Mouse (Mus musculus): ENCODE measurements around the gene Meox1. TPM values are rescaled to one million over a fixed set of nuclear protein-coding genes. Genes with fewer than 3 reads are reported as not detected.

Meox1 gene
- 5.2 and 5.6 TPM in 2 replicates for polyA plus RNA-seq (2014; fragmentation: Nextera tagmentation; extraction: Ambion mirVana)

- peaks cover 34% of the 10 kb centered on the region for H3K4me1 ChIP-seq (ENCODE audit: control insufficient read depth, insufficient read depth, low read length)
- H3K9me3 ChIP-seq (ENCODE audit: control insufficient read depth, low read depth, low read length), result no peaks in the 10 kb centered on the region
- H3K27me3 ChIP-seq (ENCODE audit: control insufficient read depth, insufficient read depth, low read length), result no peaks in the 10 kb centered on the region
- H3K4me2 ChIP-seq (replicated peaks; ENCODE audit: low read depth, low read length), result peak within 1 kb of the TSS; percentile 26
- H3K4me3 ChIP-seq (ENCODE audit: low read depth, low read length), result no peak within 1 kb of the TSS
- no peak within 1 kb of the TSS for H3K9ac ChIP-seq (replicated peaks; ENCODE audit: low read depth, low read length)
- ATAC-seq (ENCODE audit: insufficient number of reproducible peaks, insufficient read depth, low FRiP score, low read depth), result no peak
- H3K27ac ChIP-seq (ENCODE audit: low read length), result no peak within 1 kb of the TSS
- WGBS, result 6% methylated on average over 11 of the region's 11 CpGs
- no peaks in the 10 kb centered on the region for H3K36me3 ChIP-seq (ENCODE audit: control insufficient read depth, insufficient read depth, low read length)
Observed at GRCm38 (mm10) chr11:101894204-101894603, at the start of gene Meox1. Gene Meox1, minus strand, starts transcription at chr11:101894374.

GRCm38 (mm10) chr11:101943055-101943454 is 48.9 kb upstream of the Meox1 start:
- Histone ChIP-seq H3K27ac (ENCODE audit: low read length) (no peak overlapping the region), H3K4me3 (ENCODE audit: low read depth, low read length) (no peak overlapping the region), H3K9me3 (ENCODE audit: control insufficient read depth, low read depth, low read length) (no peaks in the 10 kb centered on the region), H3K9ac (replicated peaks; ENCODE audit: low read depth, low read length) (no peak overlapping the region), H3K27me3 (ENCODE audit: control insufficient read depth, insufficient read depth, low read length) (no peaks in the 10 kb centered on the region), H3K4me2 (replicated peaks; ENCODE audit: low read depth, low read length) (no peak overlapping the region), H3K36me3 (ENCODE audit: control insufficient read depth, insufficient read depth, low read length) (no peaks in the 10 kb centered on the region), H3K4me1 (ENCODE audit: control insufficient read depth, insufficient read depth, low read length) (no peaks in the 10 kb centered on the region)
- ATAC-seq (ENCODE audit: insufficient number of reproducible peaks, insufficient read depth, low FRiP score, low read depth), result no peak
- 49% methylated on average over 3 of the region's 3 CpGs for WGBS

- ATAC-seq (ENCODE audit: insufficient number of reproducible peaks, insufficient read depth, low FRiP score, low read depth), result 0 out of 2 replicates have a peak, but pooled peaks have one; percentile 37
- no peaks in the 10 kb centered on the region for H3K27me3 ChIP-seq (ENCODE audit: control insufficient read depth, insufficient read depth, low read length)
- WGBS, result 1% methylated on average over 32 of the region's 32 CpGs
- peak overlapping the region; percentile 28 for H3K9ac ChIP-seq (replicated peaks; ENCODE audit: low read depth, low read length)
- H3K4me3 ChIP-seq (ENCODE audit: low read depth, low read length), result peak overlapping the region; percentile 30
- H3K27ac ChIP-seq (ENCODE audit: low read length), result no peak overlapping the region
- no peaks in the 10 kb centered on the region for H3K36me3 ChIP-seq (ENCODE audit: control insufficient read depth, insufficient read depth, low read length)
- H3K9me3 ChIP-seq (ENCODE audit: control insufficient read depth, low read depth, low read length), result no peaks in the 10 kb centered on the region
- peak overlapping the region; percentile 80 for H3K4me2 ChIP-seq (replicated peaks; ENCODE audit: low read depth, low read length)
- H3K4me1 ChIP-seq (ENCODE audit: control insufficient read depth, insufficient read depth, low read length), result no peaks in the 10 kb centered on the region
Observed at GRCm38 (mm10) chr11:101937108-101937507, 42.9 kb upstream of the Meox1 start.

GRCm38 (mm10) chr11:101936421-101936820 is 42.2 kb upstream of the Meox1 start:
- no peak overlapping the region for H3K4me2 ChIP-seq (replicated peaks; ENCODE audit: low read depth, low read length)
- H3K9ac ChIP-seq (replicated peaks; ENCODE audit: low read depth, low read length), result no peak overlapping the region

DNA sequence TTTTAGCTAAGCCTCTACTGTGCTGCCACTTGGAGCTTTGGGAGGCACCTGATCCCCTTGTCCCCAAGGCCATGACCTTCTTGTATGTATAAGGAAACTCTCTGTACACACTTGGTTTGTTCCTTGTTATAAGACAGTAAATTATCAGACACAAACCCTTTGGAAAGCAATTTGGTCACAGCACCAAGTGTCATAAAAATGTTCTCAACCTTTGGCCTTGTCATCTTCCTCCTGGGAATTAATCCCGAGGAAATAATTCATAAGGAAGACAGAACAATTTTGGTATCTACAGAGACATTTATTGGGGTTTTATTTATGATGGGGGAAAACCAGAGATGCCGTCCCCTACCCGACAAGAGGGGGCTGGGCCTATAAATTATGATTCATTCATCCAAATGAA is 41.6 kb upstream of the Meox1 start:
- H3K36me3 ChIP-seq (ENCODE audit: control insufficient read depth, insufficient read depth, low read length), result no peaks in the 10 kb centered on the region
- no peak overlapping the region for H3K9ac ChIP-seq (replicated peaks; ENCODE audit: low read depth, low read length)
- no peaks in the 10 kb centered on the region for H3K4me1 ChIP-seq (ENCODE audit: control insufficient read depth, insufficient read depth, low read length)
- no peak overlapping the region for H3K4me2 ChIP-seq (replicated peaks; ENCODE audit: low read depth, low read length)
- no peaks in the 10 kb centered on the region for H3K27me3 ChIP-seq (ENCODE audit: control insufficient read depth, insufficient read depth, low read length)
- whole genome bisulfite sequencing, result 78% methylated on average over 3 of the region's 3 CpGs
- ATAC-seq (ENCODE audit: insufficient number of reproducible peaks, insufficient read depth, low FRiP score, low read depth), result no peak
- H3K27ac ChIP-seq (ENCODE audit: low read length), result no peak overlapping the region
- no peak overlapping the region for H3K4me3 ChIP-seq (ENCODE audit: low read depth, low read length)
- H3K9me3 ChIP-seq (ENCODE audit: control insufficient read depth, low read depth, low read length), result no peaks in the 10 kb centered on the region

More at GRCm38 (mm10) chr11:101936421-101936820, 42.2 kb upstream of the Meox1 start:
- Histone ChIP-seq H3K36me3 (ENCODE audit: control insufficient read depth, insufficient read depth, low read length) (no peaks in the 10 kb centered on the region), H3K4me3 (ENCODE audit: low read depth, low read length) (no peak overlapping the region), H3K27ac (ENCODE audit: low read length) (no peak overlapping the region), H3K27me3 (ENCODE audit: control insufficient read depth, insufficient read depth, low read length) (no peaks in the 10 kb centered on the region), H3K9me3 (ENCODE audit: control insufficient read depth, low read depth, low read length) (no peaks in the 10 kb centered on the region), H3K4me1 (ENCODE audit: control insufficient read depth, insufficient read depth, low read length) (no peaks in the 10 kb centered on the region)
- no peak for ATAC-seq (ENCODE audit: insufficient number of reproducible peaks, insufficient read depth, low FRiP score, low read depth)
- 44% methylated on average over 7 of the region's 7 CpGs for WGBS

DNA sequence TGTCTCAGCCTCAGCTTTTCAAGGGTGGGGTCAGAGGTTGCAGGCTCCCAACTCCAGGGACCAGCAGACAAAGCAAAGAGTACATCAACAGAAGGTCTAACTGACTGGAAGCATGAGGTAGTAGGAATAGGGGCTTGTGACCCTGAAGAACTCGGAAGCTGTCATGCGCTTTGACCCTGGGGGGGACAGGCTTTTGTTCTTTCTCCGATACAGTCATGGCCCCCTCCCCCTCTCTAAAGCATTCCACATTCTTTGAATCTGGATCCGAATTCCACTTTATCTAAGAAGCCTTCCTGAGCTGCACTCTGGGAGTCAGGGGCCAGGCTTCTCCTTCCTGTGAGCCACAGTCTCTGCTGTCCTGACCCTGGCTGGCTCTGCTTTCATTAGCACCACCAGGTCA is 37.8 kb upstream of the Meox1 start:
- 40% methylated on average over 4 of the region's 4 CpGs for WGBS
- ATAC-seq (ENCODE audit: insufficient number of reproducible peaks, insufficient read depth, low FRiP score, low read depth), result no peak
- no peaks in the 10 kb centered on the region for H3K4me1 ChIP-seq (ENCODE audit: control insufficient read depth, insufficient read depth, low read length)

GRCm38 (mm10) chr11:101928030-101928762 is 34.0 kb upstream of the Meox1 start:
- H3K4me3 ChIP-seq (ENCODE audit: low read depth, low read length), result no peak overlapping the region
- no peak overlapping the region for H3K9ac ChIP-seq (replicated peaks; ENCODE audit: low read depth, low read length)
- H3K27me3 ChIP-seq (ENCODE audit: control insufficient read depth, insufficient read depth, low read length), result no peaks in the 10 kb centered on the region
- H3K9me3 ChIP-seq (ENCODE audit: control insufficient read depth, low read depth, low read length), result no peaks in the 10 kb centered on the region
- no peak overlapping the region for H3K27ac ChIP-seq (ENCODE audit: low read length)
- no peaks in the 10 kb centered on the region for H3K4me1 ChIP-seq (ENCODE audit: control insufficient read depth, insufficient read depth, low read length)
- no peaks in the 10 kb centered on the region for H3K36me3 ChIP-seq (ENCODE audit: control insufficient read depth, insufficient read depth, low read length)
- WGBS, result 30% methylated on average over 25 of the region's 25 CpGs
- H3K4me2 ChIP-seq (replicated peaks; ENCODE audit: low read depth, low read length), result no peak overlapping the region
- no peak for ATAC-seq (ENCODE audit: insufficient number of reproducible peaks, insufficient read depth, low FRiP score, low read depth)

More for the DNA sequence above, 37.8 kb upstream of the Meox1 start:
- H3K27me3 ChIP-seq (ENCODE audit: control insufficient read depth, insufficient read depth, low read length), result no peaks in the 10 kb centered on the region
- H3K9me3 ChIP-seq (ENCODE audit: control insufficient read depth, low read depth, low read length), result no peaks in the 10 kb centered on the region
- H3K4me2 ChIP-seq (replicated peaks; ENCODE audit: low read depth, low read length), result no peak overlapping the region
- no peak overlapping the region for H3K27ac ChIP-seq (ENCODE audit: low read length)
- H3K36me3 ChIP-seq (ENCODE audit: control insufficient read depth, insufficient read depth, low read length), result no peaks in the 10 kb centered on the region
- no peak overlapping the region for H3K4me3 ChIP-seq (ENCODE audit: low read depth, low read length)
- H3K9ac ChIP-seq (replicated peaks; ENCODE audit: low read depth, low read length), result no peak overlapping the region

GRCm38 (mm10) chr11:101926951-101927589 is 32.9 kb upstream of the Meox1 start:
- 84% methylated on average over 10 of the region's 10 CpGs for WGBS
- H3K27ac ChIP-seq (ENCODE audit: low read length), result no peak overlapping the region

More at GRCm38 (mm10) chr11:101926951-101927589, 32.9 kb upstream of the Meox1 start:
- Histone ChIP-seq H3K9me3 (ENCODE audit: control insufficient read depth, low read depth, low read length) (no peaks in the 10 kb centered on the region), H3K36me3 (ENCODE audit: control insufficient read depth, insufficient read depth, low read length) (no peaks in the 10 kb centered on the region), H3K27me3 (ENCODE audit: control insufficient read depth, insufficient read depth, low read length) (no peaks in the 10 kb centered on the region), H3K9ac (replicated peaks; ENCODE audit: low read depth, low read length) (no peak overlapping the region), H3K4me3 (ENCODE audit: low read depth, low read length) (no peak overlapping the region), H3K4me1 (ENCODE audit: control insufficient read depth, insufficient read depth, low read length) (no peaks in the 10 kb centered on the region), H3K4me2 (replicated peaks; ENCODE audit: low read depth, low read length) (no peak overlapping the region)
- no peak for ATAC-seq (ENCODE audit: insufficient number of reproducible peaks, insufficient read depth, low FRiP score, low read depth)
